Mouse (Mus musculus) CH12.LX (cell line): Measurements from ENCODE around the gene Olfr157. TPM values are rescaled to one million over a fixed set of nuclear protein-coding genes. Genes with fewer than 3 reads are reported as not detected.

Experiments used
- DNase-seq: peaks from one replicate; pipeline ENCODE4 v3.0.0-alpha.2; 2013; ENCODE audit errors: extremely low read depth
- H3K27ac ChIP-seq: 2 replicates; pipeline ENCODE4 v1.5.1; 2012; ENCODE audit warnings: low read depth, mild to moderate bottlenecking, control low read depth, moderate library complexity; ENCODE audit not compliant: insufficient read depth
- H3K27me3 ChIP-seq: replicated peaks from 2 replicates; pipeline ENCODE3; 2012; ENCODE audit warnings: inconsistent platforms
- H3K36me3 ChIP-seq, 2 experiments: replicated peaks in 1 of 2; 2 replicates each; pipeline versions ENCODE3 to v1.6.1; 2012; ENCODE audit warnings: inconsistent platforms in 1 of 2, low read length in 1 of 2, mild to moderate bottlenecking in 1 of 2, mixed read lengths in 1 of 2, moderate library complexity in 1 of 2; ENCODE audit not compliant: control insufficient read depth in 1 of 2, insufficient read depth in 1 of 2
- H3K4me1 ChIP-seq, 2 experiments: 2 replicates each; pipeline ENCODE4 v1.6.1; 2012; ENCODE audit warnings: inconsistent platforms in 1 of 2, moderate library complexity in 1 of 2; ENCODE audit not compliant: insufficient read depth in 2 of 2, control insufficient read depth in 1 of 2
- H3K4me2 ChIP-seq: 2 replicates; pipeline ENCODE4 v1.6.1; 2012; ENCODE audit warnings: low read depth, mild to moderate bottlenecking, control low read depth; ENCODE audit not compliant: poor library complexity, insufficient read depth, severe bottlenecking
- H3K4me3 ChIP-seq, 3 experiments: fragments of 150-350 bp in 1 of 3; sonication (generic) in 1 of 3; replicated peaks in 1 of 3; 2 replicates each; pipeline versions ENCODE3 to v1.5.1; 2011 to 2012; ENCODE audit warnings: low read depth in 2 of 3, low read length in 2 of 3, mild to moderate bottlenecking in 2 of 3, moderate library complexity in 2 of 3, control low read depth in 1 of 3, improper control_type of control experiment in 1 of 3, inconsistent platforms in 1 of 3, mixed read lengths in 1 of 3; ENCODE audit not compliant: poor library complexity in 1 of 3
- H3K79me2 ChIP-seq: replicated peaks from 2 replicates; pipeline ENCODE4 v1.6.1; 2012; ENCODE audit warnings: mild to moderate bottlenecking, moderate library complexity; ENCODE audit not compliant: control insufficient read depth, poor library complexity, insufficient read depth, severe bottlenecking; ENCODE audit errors: extremely low read depth
- H3K9ac ChIP-seq: 2 replicates; pipeline ENCODE4 v1.6.1; 2012; ENCODE audit warnings: low read depth, mild to moderate bottlenecking, control low read depth, moderate library complexity; ENCODE audit not compliant: insufficient read depth
- H3K9me3 ChIP-seq: replicated peaks from 2 replicates; pipeline ENCODE3; 2012; ENCODE audit warnings: low read length, inconsistent platforms, mixed read lengths
- CHD2 ChIP-seq: IDR thresholded peaks from 2 replicates; pipeline ENCODE4 v1.6.1; 2011; ENCODE audit warnings: low read length, improper control_type of control experiment
- ELF1 ChIP-seq: IDR thresholded peaks from 2 replicates; pipeline ENCODE4 v1.6.1; 2014; ENCODE audit warnings: low read depth, mild to moderate bottlenecking, inconsistent platforms, low read length, improper control_type of control experiment
- HCFC1 ChIP-seq: IDR thresholded peaks from 2 replicates; pipeline ENCODE4 v1.6.1; 2012; ENCODE audit warnings: low read depth, mild to moderate bottlenecking, inconsistent platforms, low read length, improper control_type of control experiment
- JUN ChIP-seq: IDR thresholded peaks from 2 replicates; pipeline ENCODE4 v1.6.1; 2011; ENCODE audit warnings: low read depth, mild to moderate bottlenecking, low read length, improper control_type of control experiment, moderate library complexity; ENCODE audit not compliant: insufficient read depth
- JUND ChIP-seq: conservative IDR thresholded peaks from 2 replicates; pipeline ENCODE4 v1.6.1; 2011; ENCODE audit warnings: low read depth, low read length, improper control_type of control experiment
- MAFK ChIP-seq: IDR thresholded peaks from 2 replicates; pipeline ENCODE4 v1.6.1; 2011; ENCODE audit warnings: low read length, improper control_type of control experiment; ENCODE audit not compliant: insufficient replicate concordance
- MAX ChIP-seq: IDR thresholded peaks from 2 replicates; pipeline ENCODE4 v1.6.1; 2011; ENCODE audit warnings: low read length, improper control_type of control experiment
- MAZ ChIP-seq: IDR thresholded peaks from 2 replicates; pipeline ENCODE4 v1.6.1; 2012; ENCODE audit warnings: low read depth, mild to moderate bottlenecking, inconsistent platforms, low read length, improper control_type of control experiment, moderate library complexity
- MEF2A ChIP-seq: IDR thresholded peaks from 2 replicates; pipeline ENCODE4 v1.6.1; 2014; ENCODE audit warnings: low read depth, mild to moderate bottlenecking, inconsistent platforms, low read length, improper control_type of control experiment, borderline replicate concordance
- MYC ChIP-seq: IDR thresholded peaks from 2 replicates; pipeline ENCODE4 v1.6.1; 2011; ENCODE audit warnings: low read depth, mild to moderate bottlenecking, improper control_type of control experiment, low read length
- NRF1 ChIP-seq: IDR thresholded peaks from 2 replicates; pipeline ENCODE4 v1.6.1; 2014; ENCODE audit warnings: low read depth, mild to moderate bottlenecking, inconsistent platforms, low read length, improper control_type of control experiment, moderate library complexity
- PAX5 ChIP-seq: IDR thresholded peaks from 2 replicates; pipeline ENCODE4 v1.6.1; 2012; ENCODE audit warnings: low read length, inconsistent platforms, mixed read lengths
- RAD21 ChIP-seq: IDR thresholded peaks from 2 replicates; pipeline ENCODE4 v1.6.1; 2011; ENCODE audit warnings: low read depth, mild to moderate bottlenecking, low read length, improper control_type of control experiment, moderate library complexity
- SIN3A ChIP-seq: IDR thresholded peaks from 2 replicates; pipeline ENCODE4 v1.6.1; 2012; ENCODE audit warnings: low read length, improper control_type of control experiment, inconsistent platforms
- TCF12 ChIP-seq: IDR thresholded peaks from 2 replicates; pipeline ENCODE4 v1.6.1; 2014; ENCODE audit warnings: low read depth, mild to moderate bottlenecking, inconsistent platforms, low read length, improper control_type of control experiment
- USF1 ChIP-seq: IDR thresholded peaks from 2 replicates; pipeline ENCODE4 v1.6.1; 2014; ENCODE audit warnings: low read depth, mild to moderate bottlenecking, inconsistent platforms, low read length, improper control_type of control experiment
- USF2 ChIP-seq: conservative IDR thresholded peaks from 2 replicates; pipeline ENCODE4 v1.6.1; 2011; ENCODE audit warnings: low read depth, low read length, improper control_type of control experiment
- dilution Hi-C: fragments of 300-500 bp; cut with MboI; formaldehyde crosslinking; loops from 2 replicates; pipeline ENCODE4 v1.14.3; 2020; ENCODE audit warnings: low sequenced_read_pairs; ENCODE audit not compliant: extremely low pct_unique_long_range_greater_than_20kb, extremely low pct_ligation_motif_present
- in situ Hi-C: fragments of 300-500 bp; cut with MboI; formaldehyde crosslinking; loops from 3 replicates; pipeline ENCODE4 v1.14.3; 2019; ENCODE audit warnings: low sequenced_read_pairs, low pct_ligation_motif_present, low pct_unique_long_range_greater_than_20kb, mixed read lengths
- polyA plus RNA-seq: library from polyadenylated mRNA; unstranded; fragments of >175 nt; gene quantifications from 2 replicates; pipeline ENCODE4 v1.2.1, GENCODE M21; 2012; ENCODE audit warnings: low read depth; ENCODE audit not compliant: insufficient read length
- total RNA-seq, 2 experiments: library from RNA; depleted of rRNA; stranded (reverse); fragments of 300-350 nt in 1 of 2; fragments of >200 nt in 1 of 2; gene quantifications; 2 replicates each; pipeline ENCODE4 v1.2.3; 2012 to 2014

The Olfr157 gene
- total and polyA plus RNA-seq, 3 experiments = 0.03 TPM; not detected in 2

GRCm38 (mm10) chr4:43795296-43795695, 44.7 kb downstream of the Olfr157 start:
- dilution Hi-C loops = no loop called here
- Histone ChIP-seq H3K27me3 (peaks cover 55% of the 10 kb centered on the region), H3K36me3 (no peaks in the 10 kb centered on the region), H3K27ac (no peak overlapping the region), H3K9ac (no peak overlapping the region), H3K4me1 (no peaks in the 10 kb centered on the region), H3K4me3 (no peak overlapping the region), H3K4me2 (no peak overlapping the region), H3K79me2 (no peaks in the 10 kb centered on the region), H3K9me3 (peaks cover 5% of the 10 kb centered on the region)
- TF ChIP-seq USF1 (no peak), MAZ (no peak), NRF1 (no peak), TCF12 (no peak), JUND (no peak), MAFK (no peak), USF2 (no peak), RAD21 (no peak), JUN (no peak), MAX (no peak), MEF2A (no peak), ELF1 (no peak), MYC (no peak), PAX5 (no peak), SIN3A (no peak), HCFC1 (no peak), CHD2 (no peak)
- DNase-seq = no peak
- in situ Hi-C loops = no loop called here

Other genes with a start within 250 kb of the Olfr157 start
- 0.04 and 0.38 TPM in 2 replicates for gene Npr2, start 208.3 kb downstream of the Olfr157 start, total RNA-seq (2012; rRNA removed)
- gene Npr2, start 208.3 kb downstream of the Olfr157 start, total RNA-seq (2014; rRNA removed) = not detected in 2 replicates
- gene Npr2, start 208.3 kb downstream of the Olfr157 start, polyA plus RNA-seq = 0.23 and 0.49 TPM in 2 replicates
- gene Spag8, start 186.6 kb downstream of the Olfr157 start, total RNA-seq (2012; rRNA removed) = 0.08 TPM in 1 of 2 replicates, not detected in the other
- gene Spag8, start 186.6 kb downstream of the Olfr157 start, total RNA-seq (2014; rRNA removed) = not detected in 2 replicates
- gene Spag8, start 186.6 kb downstream of the Olfr157 start, polyA plus RNA-seq = not detected in 2 replicates
- 21.2 and 27.9 TPM in 2 replicates for gene Hint2, start 183.7 kb downstream of the Olfr157 start, total RNA-seq (2012; rRNA removed)
- gene Hint2, start 183.7 kb downstream of the Olfr157 start, total RNA-seq (2014; rRNA removed) = 17.0 and 17.8 TPM in 2 replicates
- 6.4 and 8.1 TPM in 2 replicates for gene Hint2, start 183.7 kb downstream of the Olfr157 start, polyA plus RNA-seq
- 0.17 and 0.47 TPM in 2 replicates for gene Tmem8b, start 171.2 kb downstream of the Olfr157 start, total RNA-seq (2012; rRNA removed)
- gene Tmem8b, start 171.2 kb downstream of the Olfr157 start, total RNA-seq (2014; rRNA removed) = not detected in 2 replicates
- 0.16 and 0.26 TPM in 2 replicates for gene Tmem8b, start 171.2 kb downstream of the Olfr157 start, polyA plus RNA-seq
- 5.1 and 6.3 TPM in 2 replicates for gene Fam221b, start 171.1 kb downstream of the Olfr157 start, total RNA-seq (2012; rRNA removed)
- not detected in 2 replicates for gene Fam221b, start 171.1 kb downstream of the Olfr157 start, total RNA-seq (2014; rRNA removed)
- gene Fam221b, start 171.1 kb downstream of the Olfr157 start, polyA plus RNA-seq = 0.07 and 0.12 TPM in 2 replicates
- gene Olfr70, start 139.4 kb downstream of the Olfr157 start, total RNA-seq (2012; rRNA removed) = not detected in 2 replicates
- not detected in 2 replicates for gene Olfr70, start 139.4 kb downstream of the Olfr157 start, total RNA-seq (2014; rRNA removed)
- not detected in 2 replicates for gene Olfr70, start 139.4 kb downstream of the Olfr157 start, polyA plus RNA-seq
- gene Olfr71, start 129.9 kb downstream of the Olfr157 start, total RNA-seq (2012; rRNA removed) = not detected in 2 replicates
- gene Olfr71, start 129.9 kb downstream of the Olfr157 start, total RNA-seq (2014; rRNA removed) = not detected in 2 replicates
- not detected in 2 replicates for gene Olfr71, start 129.9 kb downstream of the Olfr157 start, polyA plus RNA-seq
- not detected in 2 replicates for gene Hrct1, start 113.0 kb downstream of the Olfr157 start, total RNA-seq (2012; rRNA removed)
- not detected in 2 replicates for gene Hrct1, start 113.0 kb downstream of the Olfr157 start, total RNA-seq (2014; rRNA removed)
- gene Hrct1, start 113.0 kb downstream of the Olfr157 start, polyA plus RNA-seq = not detected in 2 replicates
- gene Spaar, start 110.2 kb downstream of the Olfr157 start, total RNA-seq (2012; rRNA removed) = not detected in 2 replicates
- gene Spaar, start 110.2 kb downstream of the Olfr157 start, total RNA-seq (2014; rRNA removed) = not detected in 2 replicates
- gene Spaar, start 110.2 kb downstream of the Olfr157 start, polyA plus RNA-seq = not detected in 2 replicates
- gene Olfr159, start 69.2 kb downstream of the Olfr157 start, total RNA-seq (2012; rRNA removed) = not detected in 2 replicates
- not detected in 2 replicates for gene Olfr159, start 69.2 kb downstream of the Olfr157 start, total RNA-seq (2014; rRNA removed)
- not detected in 2 replicates for gene Olfr159, start 69.2 kb downstream of the Olfr157 start, polyA plus RNA-seq
- gene Olfr156, start 16.3 kb downstream of the Olfr157 start, total RNA-seq (2012; rRNA removed) = not detected in 2 replicates
- not detected in 2 replicates for gene Olfr156, start 16.3 kb downstream of the Olfr157 start, total RNA-seq (2014; rRNA removed)
- not detected in 2 replicates for gene Olfr156, start 16.3 kb downstream of the Olfr157 start, polyA plus RNA-seq
- not detected in 2 replicates for gene Olfr155, start 11.4 kb upstream of the Olfr157 start, total RNA-seq (2012; rRNA removed)
- gene Olfr155, start 11.4 kb upstream of the Olfr157 start, total RNA-seq (2014; rRNA removed) = not detected in 2 replicates
- gene Olfr155, start 11.4 kb upstream of the Olfr157 start, polyA plus RNA-seq = not detected in 2 replicates
- 0.55 and 0.68 TPM in 2 replicates for gene Reck, start 35.3 kb upstream of the Olfr157 start, total RNA-seq (2012; rRNA removed)
- 0.34 and 0.44 TPM in 2 replicates for gene Reck, start 35.3 kb upstream of the Olfr157 start, total RNA-seq (2014; rRNA removed)
- gene Reck, start 35.3 kb upstream of the Olfr157 start, polyA plus RNA-seq = 1.4 and 1.8 TPM in 2 replicates
- gene Glipr2, start 117.2 kb upstream of the Olfr157 start, total RNA-seq (2012; rRNA removed) = 47.6 and 60.3 TPM in 2 replicates
- gene Glipr2, start 117.2 kb upstream of the Olfr157 start, total RNA-seq (2014; rRNA removed) = 138 and 146 TPM in 2 replicates
- gene Glipr2, start 117.2 kb upstream of the Olfr157 start, polyA plus RNA-seq = 57.2 and 62.8 TPM in 2 replicates
- gene Ccin, start 143.3 kb upstream of the Olfr157 start, total RNA-seq (2012; rRNA removed) = not detected in 2 replicates
- gene Ccin, start 143.3 kb upstream of the Olfr157 start, total RNA-seq (2014; rRNA removed) = 0.11 TPM in 1 of 2 replicates, not detected in the other
- not detected in 2 replicates for gene Ccin, start 143.3 kb upstream of the Olfr157 start, polyA plus RNA-seq
- gene Clta, start 164.3 kb upstream of the Olfr157 start, total RNA-seq (2012; rRNA removed) = 301 and 349 TPM in 2 replicates
- gene Clta, start 164.3 kb upstream of the Olfr157 start, total RNA-seq (2014; rRNA removed) = 450 and 454 TPM in 2 replicates
- gene Clta, start 164.3 kb upstream of the Olfr157 start, polyA plus RNA-seq = 454 and 493 TPM in 2 replicates
- gene Gne, start 244.0 kb upstream of the Olfr157 start, total RNA-seq (2012; rRNA removed) = 31.6 and 37.1 TPM in 2 replicates
- 23.6 and 35.3 TPM in 2 replicates for gene Gne, start 244.0 kb upstream of the Olfr157 start, total RNA-seq (2014; rRNA removed)
- gene Gne, start 244.0 kb upstream of the Olfr157 start, polyA plus RNA-seq = 34.4 and 35.5 TPM in 2 replicates